Mouse (Mus musculus) layer of hippocampus, postnatal 10 days (tissue): ENCODE data around the gene Zfhx3. TPM values are rescaled to one million over a fixed set of nuclear protein-coding genes. Genes with fewer than 3 reads are reported as not detected.

Experiments
- DNase-seq, 2 experiments: peaks; one replicate each; pipeline ENCODE4 v3.0.0; 2021; ENCODE audit warnings: low spot score in 2 of 2
- total RNA-seq, 2 experiments: library from RNA; stranded (reverse); gene quantifications; 2 replicates each; pipeline ENCODE4 v1.2.3; 2021

Zfhx3 gene
- total RNA-seq, 2 experiments from 2014 or later, result 3.9 to 4.7 TPM

DNA sequence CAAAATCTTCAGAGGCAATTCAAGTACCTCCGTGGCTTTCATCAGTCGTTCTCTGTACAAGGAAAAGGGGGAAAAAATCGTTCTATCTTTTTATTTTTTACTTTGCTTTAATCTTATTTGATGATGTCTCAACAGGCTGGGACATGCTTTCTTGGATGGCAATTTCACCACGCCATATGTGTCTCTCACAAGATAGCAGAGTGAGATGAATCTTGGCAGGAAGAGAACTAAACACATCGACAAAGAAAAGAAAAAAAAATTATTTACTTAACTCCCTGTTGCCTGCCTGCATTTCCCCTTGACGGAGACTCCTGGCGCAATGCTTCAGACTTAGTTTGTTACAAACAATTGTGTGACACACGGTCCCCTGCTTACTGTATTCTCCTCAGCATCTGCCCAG lies 294.3 kb downstream of the Zfhx3 start:
- DNase-seq, result no peak

DNA sequence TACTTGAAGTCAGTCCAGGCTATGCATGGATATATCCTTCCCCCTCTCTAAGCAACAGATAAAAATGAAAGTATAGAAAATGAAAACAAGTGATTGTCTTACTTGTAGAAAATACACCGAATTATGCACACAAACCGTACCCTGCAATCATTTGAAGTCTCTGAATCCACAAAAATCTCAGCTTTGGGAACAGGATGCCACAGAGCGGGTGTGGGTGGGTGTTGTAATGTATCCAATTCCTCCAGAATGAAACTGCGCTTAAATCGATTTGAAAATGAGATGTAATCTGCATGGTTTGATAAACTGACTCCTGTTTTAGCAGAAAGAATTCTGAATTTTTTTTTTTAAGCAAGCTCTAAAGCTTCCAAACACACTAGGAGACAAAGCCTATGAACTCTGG lies 297.1 kb downstream of the Zfhx3 start:
- DNase-seq, result no peak

DNA sequence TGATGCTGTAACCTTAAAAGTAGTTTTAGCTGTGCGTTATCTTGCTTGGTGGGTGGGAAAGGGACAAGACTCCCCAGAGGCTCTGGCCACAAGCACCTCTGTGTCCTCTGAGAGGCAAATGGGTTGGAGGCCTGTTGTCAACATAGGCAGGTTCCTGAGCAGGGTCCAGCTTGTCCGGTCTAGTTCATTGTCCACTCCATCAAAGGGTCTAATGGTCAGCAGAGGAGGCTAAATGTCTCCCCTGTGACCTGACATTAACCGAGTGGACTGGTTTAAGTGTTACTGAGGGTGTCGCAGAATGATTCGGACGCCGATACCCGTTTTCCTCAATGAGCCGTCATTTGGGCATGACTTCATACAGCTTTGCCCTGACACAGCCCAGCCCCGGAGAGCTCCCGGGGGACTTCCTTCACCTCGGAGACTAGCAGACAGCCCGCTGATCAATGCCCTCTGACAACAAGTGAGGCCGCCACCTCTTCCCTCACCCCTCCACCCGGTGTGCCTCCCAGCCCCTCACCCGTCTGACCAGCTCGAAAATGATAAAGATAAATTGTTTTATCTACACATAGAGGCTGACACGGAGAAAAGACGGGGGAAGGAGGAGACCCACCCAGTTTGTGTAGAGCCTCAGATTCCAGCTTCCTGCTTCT lies 298.7 kb downstream of the Zfhx3 start:
- no peak for DNase-seq

DNA sequence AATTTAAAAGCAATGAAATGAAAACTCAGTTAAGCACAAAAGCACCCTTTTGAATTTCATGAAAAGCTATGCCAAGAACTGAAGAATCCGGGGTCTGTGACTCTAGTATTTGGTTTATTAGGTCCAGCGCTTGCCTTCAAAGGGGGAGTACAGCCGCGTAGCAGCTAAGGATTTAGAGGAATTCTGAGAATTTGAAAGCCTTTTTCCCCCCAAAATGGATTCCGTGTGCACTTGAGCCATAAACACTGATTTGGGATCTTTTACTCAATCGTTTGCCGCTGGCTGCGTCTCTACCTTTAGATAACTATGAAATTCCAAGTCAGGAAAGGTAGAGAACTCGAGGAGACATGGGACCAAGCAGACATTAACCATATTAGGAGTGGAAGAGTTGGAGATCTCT lies 300.8 kb downstream of the Zfhx3 start:
- no peak for DNase-seq

DNA sequence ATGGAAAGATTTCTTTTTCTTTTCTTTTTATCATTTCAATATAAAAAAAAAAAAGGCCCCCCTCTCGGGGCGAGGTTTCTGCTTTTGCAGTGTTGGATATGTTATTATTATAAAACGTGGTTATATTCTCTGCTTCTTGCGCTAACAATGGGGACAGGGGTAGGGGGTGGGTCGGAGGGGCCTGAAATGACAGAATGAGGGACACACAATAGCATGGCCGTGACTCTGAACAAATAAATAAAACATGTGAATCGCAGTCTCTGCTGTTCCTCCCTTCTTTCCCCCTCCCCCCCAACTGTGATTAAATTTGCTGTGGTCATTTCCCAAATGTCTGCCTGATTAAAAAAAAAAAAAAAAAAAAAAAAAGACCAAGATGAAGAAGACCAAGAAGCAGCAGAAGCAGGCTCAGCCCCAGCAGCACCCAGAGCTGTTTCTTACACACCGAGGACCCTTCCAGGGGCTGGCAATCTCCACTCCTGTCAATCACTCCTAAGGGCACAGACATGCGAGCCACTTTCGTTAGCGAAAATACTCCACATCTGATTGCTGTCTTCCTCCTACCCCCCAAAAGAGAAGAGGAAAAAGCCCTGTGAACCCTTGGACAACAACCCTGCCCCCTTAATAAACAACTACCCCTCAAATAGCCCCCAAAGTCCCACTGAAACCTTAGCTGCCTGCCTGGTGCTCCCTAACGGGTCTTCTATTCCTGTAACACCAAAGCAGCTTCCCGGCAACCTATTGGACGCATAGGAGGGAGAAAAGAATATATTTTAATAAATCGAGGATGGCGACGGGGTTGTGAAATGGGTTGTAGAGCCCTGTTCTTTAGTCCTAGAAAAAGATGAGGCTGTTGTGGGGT lies 302.4 kb downstream of the Zfhx3 start:
- DNase-seq, result peak in 1 of 2 experiments; percentile 7

DNA sequence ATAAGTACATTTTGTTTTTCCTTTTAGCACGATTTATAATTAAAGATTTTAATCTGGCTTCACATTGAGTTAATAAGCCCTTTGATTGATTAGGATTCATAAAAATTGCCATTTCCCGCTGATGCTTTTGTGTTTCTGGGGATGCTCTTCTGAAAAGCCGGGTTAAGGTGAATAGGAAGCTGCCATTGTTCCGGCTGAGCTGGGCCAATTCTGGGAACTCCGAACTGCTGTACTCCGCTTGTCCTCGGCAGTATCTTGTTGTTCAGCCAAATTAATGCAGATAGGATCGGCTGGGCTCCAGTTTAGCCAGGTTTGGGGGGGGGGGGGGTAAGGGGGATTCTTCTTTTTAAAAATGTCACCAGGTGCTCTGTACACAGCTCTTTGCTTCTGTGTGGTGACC lies 303.1 kb downstream of the Zfhx3 start:
- no peak for DNase-seq

DNA sequence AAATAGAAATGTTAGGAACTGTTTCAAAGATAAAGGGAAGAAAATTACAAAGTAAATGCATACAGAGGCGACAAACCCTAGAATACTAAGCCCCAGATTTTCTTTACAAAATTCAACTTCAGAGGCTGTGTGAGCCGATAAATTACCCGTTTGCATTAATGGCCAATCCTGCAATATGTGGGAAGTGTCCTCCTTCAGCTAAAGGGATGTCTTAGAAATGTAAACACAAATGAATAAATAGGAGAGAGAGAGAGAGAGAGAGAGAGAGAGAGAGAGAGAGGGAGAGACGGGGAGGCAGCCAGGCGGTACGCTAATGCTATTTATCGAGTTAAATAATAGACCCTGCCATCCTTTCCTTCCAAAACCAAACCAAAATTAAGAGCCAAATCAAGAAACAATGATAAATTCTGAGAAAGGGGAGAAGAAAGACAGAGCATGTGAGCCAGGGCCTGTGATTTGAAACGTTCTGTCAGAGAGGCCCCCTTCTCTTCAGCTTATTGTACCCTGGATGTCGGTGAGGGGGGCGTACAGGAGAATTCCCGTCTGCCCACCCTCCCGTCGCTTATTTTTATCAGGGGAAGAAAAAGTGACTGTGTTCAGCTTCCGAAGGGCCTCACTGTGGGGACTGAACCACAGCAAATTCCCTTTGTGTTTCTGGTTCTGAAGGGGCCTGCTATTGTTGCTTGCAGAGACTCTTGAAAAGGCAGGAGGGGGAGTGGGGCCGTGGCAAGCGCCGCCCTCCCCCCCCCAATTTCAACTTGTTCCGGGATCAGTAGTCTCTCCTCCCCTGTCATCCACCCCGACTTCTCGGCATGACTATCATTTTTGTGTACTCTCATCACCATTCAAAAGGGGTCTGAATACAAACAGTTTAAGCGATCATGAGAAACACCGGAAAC lies 303.8 kb downstream of the Zfhx3 start:
- DNase-seq, result no peak

DNA sequence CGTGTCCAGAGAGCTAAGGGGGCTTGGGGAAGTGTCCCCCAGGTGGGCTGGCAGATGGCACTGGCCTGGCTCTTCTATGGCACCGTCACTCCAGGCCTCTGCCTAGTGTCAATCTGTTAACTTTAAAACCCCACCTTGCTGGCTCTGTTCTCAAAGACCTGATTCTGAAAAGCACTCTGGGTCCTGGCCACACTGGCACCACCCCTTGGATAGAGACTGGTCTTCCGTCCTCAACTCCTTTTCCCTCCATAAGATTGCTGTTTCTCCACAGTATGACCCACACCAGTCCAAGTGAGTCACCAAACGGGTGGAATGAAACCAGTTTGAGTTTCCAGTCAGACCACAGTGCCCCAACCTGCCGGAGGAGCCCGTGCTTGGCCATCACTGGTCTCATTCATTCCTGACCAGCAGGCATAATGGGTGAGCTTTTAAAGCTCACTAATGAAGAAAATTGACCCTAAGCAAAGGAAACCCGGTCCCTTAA lies 304.5 kb downstream of the Zfhx3 start:
- DNase-seq, result no peak

DNA sequence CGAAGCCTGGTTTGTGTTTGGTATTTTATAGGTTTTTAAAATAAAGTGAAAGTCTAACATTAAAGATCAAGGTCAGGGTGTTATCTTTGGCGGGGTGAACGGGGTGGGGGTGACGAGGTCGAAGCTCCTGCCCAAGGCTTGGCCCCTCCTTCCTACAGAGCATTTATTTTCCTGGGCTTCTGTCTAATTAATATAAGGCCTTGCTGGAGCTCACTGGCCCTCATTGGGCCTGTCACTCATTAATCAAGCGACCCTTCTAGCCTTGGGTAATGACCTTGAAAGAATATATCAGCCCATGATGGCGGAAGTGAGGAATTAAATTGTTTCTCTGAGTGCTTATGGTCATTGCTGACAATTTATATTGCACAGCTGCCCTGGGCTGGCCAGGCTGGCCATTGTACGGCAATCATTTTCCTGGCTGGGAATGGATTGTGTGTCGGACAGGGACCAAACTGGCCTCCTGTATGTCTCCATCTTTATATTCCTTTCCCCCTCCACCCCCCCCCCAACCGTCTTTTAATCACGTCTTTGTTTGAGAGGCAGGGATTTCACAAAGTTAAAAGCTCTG lies 322.2 kb downstream of the Zfhx3 start:
- no peak for DNase-seq

DNA sequence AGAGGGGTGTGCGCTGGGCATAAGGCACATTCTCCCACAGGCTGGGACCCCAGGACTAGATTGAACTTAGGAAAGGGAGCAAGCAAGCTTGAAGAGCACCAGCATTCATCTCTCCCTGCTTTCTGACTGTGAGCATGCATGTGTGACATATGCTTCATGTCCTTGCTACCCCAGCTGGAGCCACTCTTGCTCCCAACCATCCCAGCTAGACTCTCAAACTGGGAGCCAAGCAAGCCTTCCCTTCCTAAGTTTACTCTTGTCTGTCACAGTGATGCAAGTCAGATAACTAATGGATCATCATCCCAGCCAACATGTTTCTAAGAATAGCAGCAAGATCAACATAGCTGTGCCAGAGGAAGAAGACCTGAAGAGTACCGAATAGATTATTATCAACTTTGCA lies 335.5 kb downstream of the Zfhx3 start:
- DNase-seq, result no peak

DNA sequence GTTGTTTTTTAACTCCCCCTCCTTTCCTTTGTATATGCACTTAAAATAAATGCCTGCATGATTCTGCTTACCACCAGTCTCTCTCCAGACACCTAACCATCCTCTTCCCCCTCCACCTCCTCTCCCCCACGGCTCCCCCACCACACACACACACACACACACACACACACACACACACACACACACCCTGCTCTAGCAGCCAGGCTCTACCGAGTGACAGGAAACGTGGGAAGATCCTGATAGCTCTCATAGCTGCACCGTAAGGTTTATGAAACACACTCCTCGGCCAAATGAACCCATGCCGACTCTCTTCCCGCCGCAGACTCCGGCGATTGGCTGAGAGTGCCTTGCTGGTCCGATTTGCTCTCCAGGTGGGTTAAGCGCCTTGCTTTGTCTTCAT lies 339.5 kb downstream of the Zfhx3 start:
- no peak for DNase-seq

DNA sequence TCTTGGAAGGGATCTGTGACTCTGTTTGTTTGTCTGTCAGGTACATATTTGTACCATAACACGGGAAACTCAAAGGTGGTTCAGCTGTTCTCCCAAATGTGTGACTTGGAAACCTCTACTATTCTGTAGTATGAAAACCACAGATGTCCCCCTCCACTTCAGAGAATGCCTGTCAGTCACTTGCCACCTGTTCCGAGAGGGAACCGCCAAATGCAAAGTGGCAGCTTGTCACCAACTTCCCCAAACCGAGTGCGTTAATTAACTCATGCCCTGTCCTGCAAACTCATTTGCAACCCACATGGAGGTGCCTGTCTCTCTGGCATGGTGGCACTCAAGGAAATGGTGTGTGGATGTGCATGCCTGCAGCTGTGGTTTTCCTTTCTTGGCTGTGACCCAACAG lies 343.7 kb downstream of the Zfhx3 start:
- DNase-seq, result peak; percentile 18 to 35

DNA sequence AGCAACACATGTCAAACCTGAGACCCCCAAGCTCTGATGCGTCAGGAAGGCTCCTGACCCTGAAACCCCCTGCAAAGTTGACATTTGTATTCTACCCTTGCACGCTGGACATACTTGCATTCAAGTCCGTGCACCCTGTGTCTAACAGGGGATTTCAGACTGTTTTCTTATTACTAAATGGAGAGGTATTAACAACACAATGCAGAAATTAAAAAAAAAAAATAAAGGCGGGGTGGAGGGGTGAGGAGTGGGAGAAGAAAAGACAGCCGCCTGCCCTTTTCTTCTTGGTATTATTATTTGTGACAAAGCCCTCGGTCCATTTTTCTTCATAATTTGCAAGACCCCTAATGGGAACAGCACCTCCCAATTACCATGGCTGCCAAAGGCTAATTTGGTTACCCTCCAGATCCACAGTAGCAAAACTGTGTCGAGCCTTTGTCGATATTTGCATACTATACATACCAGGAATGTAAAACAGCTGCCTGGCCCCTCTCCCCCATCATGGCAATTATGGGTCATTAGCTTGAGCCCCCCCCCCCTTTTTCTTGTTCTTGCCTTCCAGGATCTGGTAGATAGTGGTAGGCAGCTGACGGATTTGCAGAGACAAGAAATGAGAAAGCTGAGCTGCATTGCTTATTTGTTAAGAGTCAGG lies 358.6 kb downstream of the Zfhx3 start:
- DNase-seq, result no peak

DNA sequence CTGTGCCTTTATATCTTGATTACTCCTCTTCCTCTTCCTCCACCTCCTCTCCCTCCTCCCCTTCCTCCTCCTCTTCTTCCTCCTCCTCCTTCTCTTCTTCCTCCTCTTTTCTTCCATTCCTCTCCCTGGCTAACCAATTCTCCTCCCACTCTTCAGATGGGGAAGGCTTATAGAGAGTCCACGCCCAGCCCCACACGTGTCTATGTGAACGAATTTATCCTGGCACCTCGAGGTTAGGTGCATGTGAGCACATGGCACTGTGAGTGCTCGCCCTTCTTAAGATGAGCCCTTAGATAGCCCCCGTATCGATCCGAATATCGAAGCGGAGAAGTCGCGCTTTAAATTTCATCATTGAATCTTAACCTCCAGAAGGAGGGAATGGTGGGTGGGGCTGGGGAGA lies 359.2 kb downstream of the Zfhx3 start:
- DNase-seq, result no peak

DNA sequence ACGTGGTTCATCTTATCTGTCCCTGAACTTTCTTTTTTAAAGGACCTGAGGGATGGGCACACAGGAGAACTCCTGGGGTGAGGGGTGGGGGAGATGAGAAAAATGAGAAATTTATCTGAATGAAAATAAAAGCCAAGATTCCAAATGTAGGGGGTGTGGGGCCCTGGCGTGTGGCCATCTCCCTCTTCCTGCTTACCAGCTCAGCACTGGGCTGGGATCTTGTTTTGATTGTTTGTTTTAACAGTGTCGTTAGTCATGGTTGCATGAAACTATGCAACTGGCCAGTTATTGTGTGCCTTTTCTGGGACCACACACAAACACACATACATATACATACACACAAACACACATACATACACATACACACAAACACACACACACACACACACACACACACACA lies 362.9 kb downstream of the Zfhx3 start:
- DNase-seq, result no peak

DNA sequence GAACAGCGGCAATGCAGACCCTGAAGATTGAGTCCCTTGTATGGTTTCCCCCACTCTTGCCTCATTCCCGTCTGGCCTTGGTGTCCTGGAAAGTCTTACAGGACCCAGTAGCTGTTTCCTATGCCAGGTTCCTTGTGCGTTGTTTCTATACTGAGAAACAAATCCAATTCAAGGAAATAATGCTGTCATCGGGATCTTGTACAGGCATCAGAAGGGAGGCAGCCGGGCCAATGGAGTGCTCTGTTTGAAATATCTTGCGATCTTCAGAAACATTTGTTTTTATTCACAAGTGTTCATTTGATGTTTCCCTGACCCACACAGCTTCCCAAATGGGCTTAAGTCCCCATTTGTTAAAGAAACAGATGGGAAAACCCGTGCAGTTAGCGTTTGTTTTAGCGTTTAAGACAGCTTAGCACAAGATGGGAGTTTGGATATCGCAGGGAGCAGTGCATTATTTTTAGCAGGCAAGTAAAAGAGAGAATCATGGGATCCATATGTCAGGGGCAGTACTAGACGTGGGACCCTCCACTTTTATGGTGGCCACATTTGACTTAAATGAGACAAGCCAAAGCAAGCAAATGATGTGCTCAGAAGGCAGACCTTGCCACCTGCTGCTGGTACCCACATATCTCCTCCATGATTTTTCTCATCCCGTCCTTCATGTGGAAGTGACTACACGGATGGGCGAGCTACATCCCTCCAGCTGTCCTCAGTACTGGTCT lies 367.2 kb downstream of the Zfhx3 start:
- DNase-seq, result no peak

DNA sequence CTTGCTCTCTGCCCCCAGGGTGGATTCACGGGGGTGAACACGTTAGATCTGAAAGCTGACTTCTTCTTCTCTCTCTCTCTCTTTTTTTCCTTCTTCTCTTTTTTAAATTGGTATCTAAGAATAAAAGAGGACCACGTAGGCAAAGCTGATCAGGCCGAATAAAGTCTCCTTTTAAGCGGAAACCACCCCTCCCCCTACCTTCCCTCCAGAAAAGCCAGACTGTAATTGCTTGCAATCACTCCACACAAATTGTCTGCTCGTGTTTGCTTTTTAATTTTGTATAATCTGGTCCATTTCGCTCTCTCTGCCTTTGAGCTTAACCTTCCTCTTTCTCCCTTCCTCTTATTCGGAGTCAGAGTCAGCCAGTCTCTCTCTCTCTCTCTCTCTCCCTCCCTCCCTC lies 372.6 kb downstream of the Zfhx3 start:
- DNase-seq, result no peak

DNA sequence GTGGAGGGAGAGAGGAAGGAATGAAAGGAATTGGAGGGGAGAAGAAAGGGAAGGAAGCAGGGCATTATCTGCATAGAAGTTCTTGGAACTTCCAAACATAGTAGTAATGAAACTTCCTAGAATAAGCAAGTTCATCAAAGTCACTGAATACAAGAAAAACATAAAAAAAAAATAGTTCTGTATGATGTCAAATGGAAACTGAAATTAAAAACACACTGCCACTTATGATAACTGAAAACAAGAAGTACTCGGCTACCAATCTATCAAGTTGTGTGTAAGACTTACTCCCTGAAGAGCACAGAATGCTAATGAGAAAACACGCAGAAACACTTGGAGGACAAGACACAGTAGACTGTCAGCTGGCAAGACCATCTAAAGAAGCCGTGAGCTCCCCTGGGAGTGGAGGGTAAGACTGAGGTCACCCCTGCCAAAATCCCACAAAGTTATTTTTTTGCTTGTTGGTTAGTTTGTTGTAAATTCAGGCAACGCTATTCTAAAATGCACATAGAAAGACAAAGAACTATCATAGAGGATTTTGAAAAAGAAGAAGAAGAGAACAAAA lies 375.2 kb downstream of the Zfhx3 start:
- no peak for DNase-seq

DNA sequence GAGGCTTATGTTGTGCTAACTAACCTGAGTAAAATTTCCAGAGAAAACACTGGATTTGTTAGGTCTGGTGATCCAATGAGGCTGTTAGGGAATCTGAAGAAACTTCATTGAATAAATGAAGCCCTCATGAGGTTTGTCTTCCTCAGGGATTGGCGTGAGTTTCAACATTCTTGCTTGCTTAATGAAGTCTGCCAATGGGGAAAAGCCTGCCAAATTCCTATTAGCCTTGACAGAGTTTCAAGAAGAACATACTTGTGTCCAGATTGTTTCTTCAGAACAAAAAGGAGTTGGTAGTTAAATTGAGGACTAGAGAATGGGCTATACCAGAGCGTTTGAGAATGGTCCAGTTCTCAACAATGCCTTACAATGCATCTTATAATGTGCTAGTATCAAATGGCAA lies 385.3 kb downstream of the Zfhx3 start:
- peak in 1 of 2 experiments; percentile 13 for DNase-seq

DNA sequence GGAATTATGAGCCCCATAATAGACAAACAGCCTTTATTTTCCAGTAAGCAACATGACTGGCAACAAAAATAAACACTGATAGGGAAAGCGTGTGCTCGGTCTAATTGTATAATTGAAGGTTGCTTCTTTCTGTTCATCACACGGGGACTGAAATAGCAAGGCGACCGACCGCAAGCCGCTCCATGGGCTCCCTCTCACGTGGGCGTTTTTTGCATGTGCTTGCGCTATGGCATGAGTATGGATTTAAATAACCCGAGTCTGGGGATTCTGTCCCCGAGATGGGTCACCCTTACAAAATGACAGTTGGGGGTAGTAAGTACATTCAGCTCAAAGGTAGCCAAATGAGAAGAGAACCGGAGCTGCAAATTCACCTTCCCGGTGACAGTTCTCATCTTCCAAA lies 405.9 kb downstream of the Zfhx3 start:
- no peak for DNase-seq
